Mouse (Mus musculus): ENCODE data around the gene Sema5b. TPM values are rescaled to one million over a fixed set of nuclear protein-coding genes. Genes with fewer than 3 reads are reported as not detected.

Gene Sema5b
- polyA plus RNA-seq, 1 experiment = not detected

DNA sequence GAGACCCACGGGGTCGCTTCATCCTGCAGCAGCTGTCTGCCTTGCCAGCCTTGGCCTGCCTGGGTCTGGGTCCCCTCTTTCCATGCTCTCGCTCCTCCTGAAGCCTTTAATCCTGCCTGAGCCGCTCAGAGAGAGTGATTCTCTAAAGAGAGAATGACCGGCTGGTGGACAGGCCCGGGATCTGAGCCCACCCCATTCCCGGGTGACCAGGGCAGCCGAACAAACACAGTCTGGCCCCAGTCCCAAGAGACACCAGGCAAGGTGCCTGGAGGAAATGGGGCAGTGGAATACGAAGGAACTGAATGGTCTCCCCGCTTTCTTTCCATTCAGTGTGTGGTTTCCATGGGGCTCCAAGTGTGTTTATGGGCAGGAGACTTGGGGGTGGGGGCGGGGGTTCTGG lies 50.8 kb downstream of the Sema5b start:
- Histone ChIP-seq H3K27me3 (ENCODE audit: control insufficient read depth, insufficient read depth, insufficient read length) (peaks cover 31% of the 10 kb centered on the region), H3K79me2 (ENCODE audit: control insufficient read depth, insufficient read depth) (no peaks in the 10 kb centered on the region), H3K36me3 (ENCODE audit: control insufficient read depth, insufficient read depth) (no peaks in the 10 kb centered on the region), H3ac (ENCODE audit: control insufficient read depth, insufficient read length) (no peak overlapping the region), H3K4me2 (ENCODE audit: low read depth) (no peak overlapping the region), H3K4me3 (no peak overlapping the region)
- TF ChIP-seq CEBPB (IDR thresholded peaks at IDR 0.05; ENCODE audit: insufficient read depth, poor library complexity, severe bottlenecking) (no peak), REST (IDR thresholded peaks at IDR 0.05; ENCODE audit: insufficient read depth, insufficient read length) (no peak), MYOG (IDR thresholded peaks at IDR 0.05; ENCODE audit: control insufficient read depth in 1 of 3, insufficient read depth in 1 of 3, insufficient read length in 2 of 3, low read depth in 2 of 3) (no peak), TCF12 (IDR thresholded peaks at IDR 0.05; ENCODE audit: insufficient read depth, poor library complexity, severe bottlenecking) (no peak), TCF3 (IDR thresholded peaks at IDR 0.05; ENCODE audit: insufficient read length, low read depth) (no peak), MYOD1 (IDR thresholded peaks at IDR 0.05; ENCODE audit: control insufficient read depth in 1 of 3, insufficient read length in 2 of 3, low read depth in 2 of 3) (no peak), MAX (IDR thresholded peaks at IDR 0.05; ENCODE audit: low read depth) (no peak), SRF (IDR thresholded peaks at IDR 0.05; ENCODE audit: control insufficient read depth, insufficient read length, low read depth) (no peak)

GRCm38 (mm10) chr16:35592274-35593065 lies 51.5 kb downstream of the Sema5b start:
- TF ChIP-seq REST (IDR thresholded peaks at IDR 0.05; ENCODE audit: insufficient read depth, insufficient read length) (no peak), SRF (IDR thresholded peaks at IDR 0.05; ENCODE audit: control insufficient read depth, insufficient read length, low read depth) (no peak), POLR2A (IDR thresholded peaks at IDR 0.05; ENCODE audit: insufficient read length, low read depth) (no peak), CEBPB (IDR thresholded peaks at IDR 0.05; ENCODE audit: insufficient read depth, poor library complexity, severe bottlenecking) (no peak), MAX (IDR thresholded peaks at IDR 0.05; ENCODE audit: low read depth) (no peak), USF1 (IDR thresholded peaks at IDR 0.05; ENCODE audit: low read depth) (no peak), MYOG (IDR thresholded peaks at IDR 0.05; ENCODE audit: control insufficient read depth in 1 of 3, insufficient read depth in 1 of 3, insufficient read length in 2 of 3, low read depth in 2 of 3) (no peak), TCF12 (IDR thresholded peaks at IDR 0.05; ENCODE audit: insufficient read depth, poor library complexity, severe bottlenecking) (no peak), E2F4 (IDR thresholded peaks at IDR 0.05; ENCODE audit: insufficient read depth) (no peak), POLR2AphosphoS2 (IDR thresholded peaks at IDR 0.05; ENCODE audit: insufficient read length, low read depth) (no peak), MYOD1 (IDR thresholded peaks at IDR 0.05; ENCODE audit: control insufficient read depth in 1 of 3, insufficient read length in 2 of 3, low read depth in 2 of 3) (no peak), TCF3 (IDR thresholded peaks at IDR 0.05; ENCODE audit: insufficient read length, low read depth) (no peak)
- Histone ChIP-seq H3K4me3 (no peak overlapping the region), H3K79me2 (ENCODE audit: control insufficient read depth, insufficient read depth) (no peaks in the 10 kb centered on the region), H3K4me2 (ENCODE audit: low read depth) (no peak overlapping the region), H3ac (ENCODE audit: control insufficient read depth, insufficient read length) (no peak overlapping the region), H3K36me3 (ENCODE audit: control insufficient read depth, insufficient read depth) (no peaks in the 10 kb centered on the region), H3K27me3 (ENCODE audit: control insufficient read depth, insufficient read depth, insufficient read length) (peaks cover 27% of the 10 kb centered on the region)

GRCm38 (mm10) chr16:35593474-35593873 lies 52.5 kb downstream of the Sema5b start:
- no peak overlapping the region for H3K4me2 ChIP-seq (ENCODE audit: low read depth)
- no peaks in the 10 kb centered on the region for H3K79me2 ChIP-seq (ENCODE audit: control insufficient read depth, insufficient read depth)
- H3K36me3 ChIP-seq (ENCODE audit: control insufficient read depth, insufficient read depth) = no peaks in the 10 kb centered on the region
- no peak overlapping the region for H3K4me3 ChIP-seq
- H3K27me3 ChIP-seq (ENCODE audit: control insufficient read depth, insufficient read depth, insufficient read length) = peaks cover 24% of the 10 kb centered on the region
- no peak overlapping the region for H3ac ChIP-seq (ENCODE audit: control insufficient read depth, insufficient read length)
- TF ChIP-seq REST (IDR thresholded peaks at IDR 0.05; ENCODE audit: insufficient read depth, insufficient read length) (no peak), TCF3 (IDR thresholded peaks at IDR 0.05; ENCODE audit: insufficient read length, low read depth) (no peak), CEBPB (IDR thresholded peaks at IDR 0.05; ENCODE audit: insufficient read depth, poor library complexity, severe bottlenecking) (no peak), POLR2A (IDR thresholded peaks at IDR 0.05; ENCODE audit: insufficient read length, low read depth) (no peak), E2F4 (IDR thresholded peaks at IDR 0.05; ENCODE audit: insufficient read depth) (no peak), MYOG (IDR thresholded peaks at IDR 0.05; ENCODE audit: control insufficient read depth in 1 of 3, insufficient read depth in 1 of 3, insufficient read length in 2 of 3, low read depth in 2 of 3) (no peak), SRF (IDR thresholded peaks at IDR 0.05; ENCODE audit: control insufficient read depth, insufficient read length, low read depth) (no peak), MYOD1 (IDR thresholded peaks at IDR 0.05; ENCODE audit: control insufficient read depth in 1 of 3, insufficient read length in 2 of 3, low read depth in 2 of 3) (no peak), MAX (IDR thresholded peaks at IDR 0.05; ENCODE audit: low read depth) (no peak), POLR2AphosphoS2 (IDR thresholded peaks at IDR 0.05; ENCODE audit: insufficient read length, low read depth) (no peak), USF1 (IDR thresholded peaks at IDR 0.05; ENCODE audit: low read depth) (no peak), TCF12 (IDR thresholded peaks at IDR 0.05; ENCODE audit: insufficient read depth, poor library complexity, severe bottlenecking) (no peak)

DNA sequence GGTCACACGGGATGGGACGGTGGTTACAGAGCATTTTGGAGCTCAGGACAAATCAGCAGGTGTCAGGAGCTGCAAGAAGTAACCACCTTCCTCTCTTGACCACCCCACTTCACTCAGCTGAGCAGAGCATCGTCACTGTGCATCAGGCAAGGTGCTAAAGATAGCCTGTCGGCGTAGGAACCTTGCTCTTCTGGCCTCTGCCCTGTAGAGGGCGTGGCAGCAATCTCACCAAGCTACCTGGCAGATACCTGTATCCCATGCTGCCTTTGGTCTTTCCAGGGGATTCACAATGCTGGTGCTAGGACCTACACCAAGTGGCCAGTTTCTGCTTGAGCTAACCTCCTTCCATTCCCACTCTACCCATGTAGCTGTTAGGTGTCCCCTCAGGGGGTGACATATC lies 55.3 kb downstream of the Sema5b start:
- peaks cover 9% of the 10 kb centered on the region for H3K27me3 ChIP-seq (ENCODE audit: control insufficient read depth, insufficient read depth, insufficient read length)
- H3K4me3 ChIP-seq = no peak overlapping the region
- no peaks in the 10 kb centered on the region for H3K79me2 ChIP-seq (ENCODE audit: control insufficient read depth, insufficient read depth)
- TF ChIP-seq REST (IDR thresholded peaks at IDR 0.05; ENCODE audit: insufficient read depth, insufficient read length) = no peak
- no peak for TF ChIP-seq USF1 (IDR thresholded peaks at IDR 0.05; ENCODE audit: low read depth)
- no peak for TF ChIP-seq MYOG (IDR thresholded peaks at IDR 0.05; ENCODE audit: control insufficient read depth in 1 of 3, insufficient read depth in 1 of 3, insufficient read length in 2 of 3, low read depth in 2 of 3)
- TF ChIP-seq TCF3 (IDR thresholded peaks at IDR 0.05; ENCODE audit: insufficient read length, low read depth) = no peak
- TF ChIP-seq MYOD1 (IDR thresholded peaks at IDR 0.05; ENCODE audit: control insufficient read depth in 1 of 3, insufficient read length in 2 of 3, low read depth in 2 of 3) = no peak
- no peak for TF ChIP-seq CEBPB (IDR thresholded peaks at IDR 0.05; ENCODE audit: insufficient read depth, poor library complexity, severe bottlenecking)
- no peak for TF ChIP-seq MAX (IDR thresholded peaks at IDR 0.05; ENCODE audit: low read depth)
- no peak for TF ChIP-seq POLR2AphosphoS2 (IDR thresholded peaks at IDR 0.05; ENCODE audit: insufficient read length, low read depth)
- TF ChIP-seq POLR2A (IDR thresholded peaks at IDR 0.05; ENCODE audit: insufficient read length, low read depth) = no peak
- no peaks in the 10 kb centered on the region for H3K36me3 ChIP-seq (ENCODE audit: control insufficient read depth, insufficient read depth)
- H3K4me2 ChIP-seq (ENCODE audit: low read depth) = no peak overlapping the region
- no peak overlapping the region for H3ac ChIP-seq (ENCODE audit: control insufficient read depth, insufficient read length)
